Mouse (Mus musculus): ENCODE data around the gene Unk.

DNA sequence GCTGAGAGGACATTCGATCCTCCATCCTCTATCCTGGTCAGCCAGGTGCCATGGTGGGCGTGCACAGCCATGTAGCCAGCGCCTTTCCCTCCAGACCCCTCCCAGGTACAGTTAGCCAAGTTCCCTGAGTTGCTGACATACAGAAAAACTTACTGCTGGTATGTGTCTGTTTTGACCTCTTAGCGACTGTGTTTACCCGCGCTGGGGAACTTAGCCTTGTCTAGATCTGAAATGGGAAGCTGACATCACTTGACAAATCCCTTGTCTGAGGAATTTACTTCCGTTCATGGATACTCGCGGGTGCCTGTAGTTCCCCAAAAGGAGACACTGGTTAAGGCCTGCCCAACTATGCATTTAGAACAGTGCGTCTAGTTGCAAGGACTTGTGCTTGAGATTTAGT lies 80.4 kb downstream of the Unk start:
- TF ChIP-seq POLR2A (IDR thresholded peaks at IDR 0.05; ENCODE audit: control insufficient read depth, extremely low read depth, insufficient read depth, low read length, poor library complexity) (no peak), CTCF (IDR thresholded peaks at IDR 0.05; ENCODE audit: borderline replicate concordance, control insufficient read depth, extremely low read depth, insufficient read depth, low read length, poor library complexity) (no peak)

Measured in thymus, adult 2 months (tissue).